Mouse (Mus musculus): Measurements from ENCODE around the gene Rnase2b. TPM values are rescaled to one million over a fixed set of nuclear protein-coding genes. Genes with fewer than 3 reads are reported as not detected.

The Rnase2b gene
- polyA plus RNA-seq (2015; fragmentation: Illumina TruSeq; extraction: RNeasy Lipid Tissue Mini Kit (QIAGEN cat#74804); ENCODE audit: insufficient read depth, low replicate concordance), result not detected

DNA sequence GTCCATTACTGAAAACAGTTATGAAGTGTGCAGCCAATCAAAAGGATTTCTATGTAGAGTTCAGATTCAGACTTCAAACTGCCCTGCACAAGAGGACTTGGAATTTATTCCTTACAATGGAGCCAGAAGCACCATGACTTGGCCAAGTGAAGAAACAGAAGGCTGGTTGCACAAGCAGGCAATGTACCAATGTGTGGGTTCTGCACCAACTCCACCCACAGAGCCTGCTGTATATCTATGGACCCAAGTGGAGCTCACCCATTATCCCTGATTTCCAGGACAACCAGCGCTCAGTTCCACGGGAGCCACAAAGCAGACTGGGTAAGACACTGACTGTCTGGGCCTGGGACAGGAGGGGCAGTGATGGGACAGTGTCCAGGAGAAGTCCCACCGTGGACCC, at the start of gene Rnase2b:
TSS of gene Rnase2b (plus strand) at position 285 of the 400 bp plus-strand sequence.

DNA sequence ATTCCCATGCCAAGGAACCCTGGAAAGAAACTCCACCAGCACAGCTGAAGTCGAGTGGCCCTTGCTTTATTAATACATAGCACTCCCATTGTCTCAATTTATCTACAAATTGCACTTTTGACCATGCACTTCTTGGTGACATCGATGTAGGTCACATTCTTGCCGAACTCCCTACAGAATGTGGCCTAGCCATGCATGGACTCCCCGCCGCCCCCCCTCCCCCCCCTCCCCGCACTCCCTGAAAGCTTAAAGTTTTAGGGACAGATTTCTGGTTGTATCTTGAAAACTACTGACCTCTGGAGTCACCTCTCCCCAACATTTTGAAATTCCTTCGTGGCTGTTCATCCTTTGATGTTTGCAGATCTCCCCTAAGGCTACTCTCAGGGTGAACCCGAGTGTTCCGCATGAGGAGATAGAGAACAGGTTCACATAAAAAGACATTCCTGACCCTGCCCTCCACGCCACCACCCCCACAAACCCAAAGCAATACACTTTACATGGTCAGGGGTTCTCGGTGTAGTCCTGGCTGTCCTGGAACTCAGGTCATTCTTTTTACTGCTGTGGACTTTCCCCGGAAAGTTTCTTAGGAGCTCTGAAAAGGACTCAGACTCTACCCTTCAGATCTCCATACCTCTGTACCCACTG, 48.0 kb upstream of the Rnase2b start, which contains the start of gene Eddm3b:
TSS of gene Eddm3b (plus strand) at position 511 of the 645 bp plus-strand sequence.

DNA sequence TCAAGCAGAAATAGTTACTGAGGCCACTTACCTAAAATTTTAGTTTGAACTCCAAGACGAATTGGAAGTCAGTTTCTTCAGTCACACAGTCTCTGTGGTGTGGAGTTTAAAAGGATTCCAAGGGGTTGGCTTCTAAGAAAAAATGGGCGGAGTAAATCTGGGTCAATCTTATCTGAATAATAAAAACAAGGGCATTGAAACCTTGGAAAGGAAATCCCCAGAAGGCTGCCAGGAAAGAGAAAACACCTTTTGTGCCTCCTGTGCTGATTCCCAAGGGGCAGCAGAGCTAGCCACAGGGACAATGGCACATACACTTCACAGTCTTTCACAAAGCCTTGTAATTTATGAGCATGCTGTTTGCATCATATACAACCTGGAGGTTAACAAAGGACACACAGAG, 15.4 kb upstream of the Rnase2b start, which contains the start of gene Rnase1:
TSS of gene Rnase1 (minus strand) at position 101 of the 400 bp plus-strand sequence.

DNA sequence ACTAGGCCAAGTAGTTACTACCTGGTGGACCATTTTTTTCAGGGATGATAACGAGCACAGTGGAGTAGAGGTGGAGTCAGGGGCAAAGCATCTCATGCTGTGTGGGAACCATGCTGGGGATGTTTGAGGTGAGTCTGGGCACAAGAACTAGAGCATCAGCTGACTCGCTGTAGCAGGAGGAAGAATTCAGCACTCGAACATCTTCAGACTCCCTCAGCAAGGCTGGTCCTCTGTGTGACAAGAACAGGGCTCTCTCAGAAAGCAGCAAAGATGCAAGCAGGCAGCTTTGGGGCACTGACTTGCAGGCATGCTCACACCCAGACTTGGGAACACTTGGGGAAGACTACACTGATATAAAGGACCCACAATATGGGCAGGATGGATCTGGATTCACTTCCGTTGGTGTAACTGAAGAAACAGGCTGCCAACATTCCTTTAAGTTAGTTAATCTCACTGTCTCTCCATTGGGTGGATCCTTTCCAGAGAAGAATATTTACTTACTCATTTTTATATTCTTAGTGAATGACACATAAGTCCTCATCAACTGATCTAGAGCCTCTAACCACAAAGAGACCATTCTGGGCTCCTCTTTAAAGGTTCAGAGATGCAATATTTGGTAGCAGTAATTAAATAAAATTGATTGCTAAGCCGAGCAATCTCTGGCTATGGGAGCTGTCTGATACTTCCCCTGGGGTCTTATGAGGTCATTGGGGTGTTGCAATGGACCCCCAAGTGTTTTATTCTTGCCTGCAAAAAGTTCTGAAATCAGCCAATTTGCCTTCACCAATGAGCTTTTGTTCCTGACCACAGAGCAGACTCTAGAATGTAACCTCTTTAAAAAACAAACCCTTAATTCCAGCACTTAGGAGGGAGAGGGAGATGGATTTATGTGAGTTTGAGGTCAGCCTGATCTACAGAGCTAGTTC, 37.3 kb downstream of the Rnase2b start, which contains the start of gene Ang2:
TSS of gene Ang2 (minus strand) at position 51 of the 926 bp plus-strand sequence.

DNA sequence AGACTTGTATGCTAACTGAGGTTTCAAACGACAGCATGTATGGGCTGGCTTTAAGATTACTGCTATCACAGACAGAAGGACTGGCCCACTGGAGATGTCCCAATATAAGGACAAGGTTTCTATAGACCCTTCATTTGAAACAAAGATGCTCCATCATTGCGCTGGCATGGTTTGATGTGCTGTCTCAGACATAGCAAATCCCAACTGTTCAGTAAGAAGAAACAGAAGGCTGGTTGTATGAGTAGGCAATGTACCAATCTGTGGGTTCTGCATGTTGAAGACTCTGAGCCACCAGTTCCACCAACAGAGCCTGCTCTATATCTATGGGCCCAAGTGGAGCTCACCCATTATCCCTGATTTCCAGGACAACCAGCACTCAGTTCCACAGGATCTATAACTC, 41.1 kb downstream of the Rnase2b start, which contains the start of gene Ear14:
TSS of gene Ear14 (plus strand) at position 277 of the 400 bp plus-strand sequence.

Other genes starting within 250 kb of the Rnase2b start
- 54.5 TPM for gene Osgep, start 237.4 kb upstream of the Rnase2b start, polyA plus RNA-seq (2015; fragmentation: Illumina TruSeq; extraction: RNeasy Lipid Tissue Mini Kit (QIAGEN cat#74804); ENCODE audit: insufficient read depth, low replicate concordance)
- 60.1 TPM for gene Apex1, start 237.3 kb upstream of the Rnase2b start, polyA plus RNA-seq (2015; fragmentation: Illumina TruSeq; extraction: RNeasy Lipid Tissue Mini Kit (QIAGEN cat#74804); ENCODE audit: insufficient read depth, low replicate concordance)
- 134 TPM for gene Pip4p1, start 231.4 kb upstream of the Rnase2b start, polyA plus RNA-seq (2015; fragmentation: Illumina TruSeq; extraction: RNeasy Lipid Tissue Mini Kit (QIAGEN cat#74804); ENCODE audit: insufficient read depth, low replicate concordance)
- gene Pnp, start 231.2 kb upstream of the Rnase2b start, polyA plus RNA-seq (2015; fragmentation: Illumina TruSeq; extraction: RNeasy Lipid Tissue Mini Kit (QIAGEN cat#74804); ENCODE audit: insufficient read depth, low replicate concordance), result 58.5 TPM
- 76.0 TPM for gene Gm49342, start 217.7 kb upstream of the Rnase2b start, polyA plus RNA-seq (2015; fragmentation: Illumina TruSeq; extraction: RNeasy Lipid Tissue Mini Kit (QIAGEN cat#74804); ENCODE audit: insufficient read depth, low replicate concordance)
- 4.6 TPM for gene Pnp2, start 206.3 kb upstream of the Rnase2b start, polyA plus RNA-seq (2015; fragmentation: Illumina TruSeq; extraction: RNeasy Lipid Tissue Mini Kit (QIAGEN cat#74804); ENCODE audit: insufficient read depth, low replicate concordance)
- 0.26 TPM for gene Rnase10, start 154.5 kb upstream of the Rnase2b start, polyA plus RNA-seq (2015; fragmentation: Illumina TruSeq; extraction: RNeasy Lipid Tissue Mini Kit (QIAGEN cat#74804); ENCODE audit: insufficient read depth, low replicate concordance)
- gene Rnase9, start 120.4 kb upstream of the Rnase2b start, polyA plus RNA-seq (2015; fragmentation: Illumina TruSeq; extraction: RNeasy Lipid Tissue Mini Kit (QIAGEN cat#74804); ENCODE audit: insufficient read depth, low replicate concordance), result not detected
- not detected for gene Rnase11, start 112.1 kb upstream of the Rnase2b start, polyA plus RNA-seq (2015; fragmentation: Illumina TruSeq; extraction: RNeasy Lipid Tissue Mini Kit (QIAGEN cat#74804); ENCODE audit: insufficient read depth, low replicate concordance)
- 4.4 TPM for gene Rnase12, start 104.6 kb upstream of the Rnase2b start, polyA plus RNA-seq (2015; fragmentation: Illumina TruSeq; extraction: RNeasy Lipid Tissue Mini Kit (QIAGEN cat#74804); ENCODE audit: insufficient read depth, low replicate concordance)
- not detected for gene Olfr750, start 87.8 kb upstream of the Rnase2b start, polyA plus RNA-seq (2015; fragmentation: Illumina TruSeq; extraction: RNeasy Lipid Tissue Mini Kit (QIAGEN cat#74804); ENCODE audit: insufficient read depth, low replicate concordance)
- 32.5 TPM for gene Rnase4, start 71.2 kb upstream of the Rnase2b start, polyA plus RNA-seq (2015; fragmentation: Illumina TruSeq; extraction: RNeasy Lipid Tissue Mini Kit (QIAGEN cat#74804); ENCODE audit: insufficient read depth, low replicate concordance)
- 5.4 TPM for gene Ang, start 71.1 kb upstream of the Rnase2b start, polyA plus RNA-seq (2015; fragmentation: Illumina TruSeq; extraction: RNeasy Lipid Tissue Mini Kit (QIAGEN cat#74804); ENCODE audit: insufficient read depth, low replicate concordance)
- gene Eddm3b, start 47.8 kb upstream of the Rnase2b start, polyA plus RNA-seq (2015; fragmentation: Illumina TruSeq; extraction: RNeasy Lipid Tissue Mini Kit (QIAGEN cat#74804); ENCODE audit: insufficient read depth, low replicate concordance), result not detected
- 227 TPM for gene Rnase6, start 38.4 kb upstream of the Rnase2b start, polyA plus RNA-seq (2015; fragmentation: Illumina TruSeq; extraction: RNeasy Lipid Tissue Mini Kit (QIAGEN cat#74804); ENCODE audit: insufficient read depth, low replicate concordance)
- gene Rnase1, start 15.5 kb upstream of the Rnase2b start, polyA plus RNA-seq (2015; fragmentation: Illumina TruSeq; extraction: RNeasy Lipid Tissue Mini Kit (QIAGEN cat#74804); ENCODE audit: insufficient read depth, low replicate concordance), result 7.4 TPM
- gene Ang2, start 36.9 kb downstream of the Rnase2b start, polyA plus RNA-seq (2015; fragmentation: Illumina TruSeq; extraction: RNeasy Lipid Tissue Mini Kit (QIAGEN cat#74804); ENCODE audit: insufficient read depth, low replicate concordance), result not detected
- gene Ear14, start 41.1 kb downstream of the Rnase2b start, polyA plus RNA-seq (2015; fragmentation: Illumina TruSeq; extraction: RNeasy Lipid Tissue Mini Kit (QIAGEN cat#74804); ENCODE audit: insufficient read depth, low replicate concordance), result not detected
- gene Rnase2a, start 93.9 kb downstream of the Rnase2b start, polyA plus RNA-seq (2015; fragmentation: Illumina TruSeq; extraction: RNeasy Lipid Tissue Mini Kit (QIAGEN cat#74804); ENCODE audit: insufficient read depth, low replicate concordance), result not detected
- gene Gm7247, start 199.5 kb downstream of the Rnase2b start, polyA plus RNA-seq (2015; fragmentation: Illumina TruSeq; extraction: RNeasy Lipid Tissue Mini Kit (QIAGEN cat#74804); ENCODE audit: insufficient read depth, low replicate concordance), result not detected
- gene Vmn2r88, start 248.6 kb downstream of the Rnase2b start, polyA plus RNA-seq (2015; fragmentation: Illumina TruSeq; extraction: RNeasy Lipid Tissue Mini Kit (QIAGEN cat#74804); ENCODE audit: insufficient read depth, low replicate concordance), result not detected